Mouse (Mus musculus) liver, embryonic 12.5 days (tissue): Measurements from ENCODE around the gene Slc22a4. TPM values are rescaled to one million over a fixed set of nuclear protein-coding genes. Genes with fewer than 3 reads are reported as not detected.
"Not testable (repeated sequence)": the region's sequence is repeated elsewhere in the genome, so short reads cannot be mapped to it uniquely, and the experiment has no call there.

Experiments used
- ATAC-seq: fragments of 200-750 bp; cut with Nextera tagmentation; 2 replicates; pipeline ENCODE4 v1.8.0; 2017; ENCODE audit warnings: moderate number of reproducible peaks, mild to moderate bottlenecking, moderate library complexity
- H3K27ac ChIP-seq: fragments of 300-500 bp; sonication (generic); 2 replicates; pipeline ENCODE4 v1.5.1; 2016; ENCODE audit warnings: mild to moderate bottlenecking
- H3K27me3 ChIP-seq: fragments of 300-500 bp; sonication (generic); replicated peaks from 2 replicates; pipeline ENCODE4 v1.6.1; 2016; ENCODE audit warnings: mild to moderate bottlenecking, moderate library complexity
- H3K36me3 ChIP-seq: fragments of 300-500 bp; sonication (generic); 2 replicates; pipeline ENCODE4 v1.6.1; 2016; ENCODE audit warnings: mild to moderate bottlenecking, moderate library complexity
- H3K4me1 ChIP-seq: fragments of 300-500 bp; sonication (generic); 2 replicates; pipeline ENCODE4 v1.6.1; 2016
- H3K4me2 ChIP-seq: fragments of 300-500 bp; sonication (generic); 2 replicates; pipeline ENCODE4 v1.6.1; 2016; ENCODE audit warnings: mild to moderate bottlenecking, moderate library complexity
- H3K4me3 ChIP-seq: fragments of 300-500 bp; sonication (generic); 2 replicates; pipeline ENCODE4 v1.5.1; 2016; ENCODE audit warnings: mild to moderate bottlenecking, moderate library complexity
- H3K9ac ChIP-seq: fragments of 300-500 bp; sonication (generic); 2 replicates; pipeline ENCODE4 v1.6.1; 2016; ENCODE audit warnings: mild to moderate bottlenecking, moderate library complexity
- H3K9me3 ChIP-seq: fragments of 300-500 bp; sonication (generic); replicated peaks from 2 replicates; pipeline ENCODE4 v1.6.1; 2016; ENCODE audit warnings: mild to moderate bottlenecking, moderate library complexity
- WGBS: fragments of 180-500 bp; shearing (Covaris S2); methylation state at CpG from one replicate; pipeline ENCODE4 v1.1.7; 2016; ENCODE audit not compliant: insufficient replicate concordance; 5-methylcytosine and 5-hydroxymethylcytosine counted together
- polyA plus RNA-seq: library from polyadenylated mRNA; unstranded; fragments of >200 nt; fragmentation: Nextera tagmentation; extraction: Ambion mirVana; gene quantifications from 2 replicates; pipeline ENCODE4 v1.2.1, GENCODE M21; 2016

Gene Slc22a4
- polyA plus RNA-seq, 1 experiment from 2014 or later, result 42.0 TPM

- no peaks in the 10 kb centered on the region for H3K27me3 ChIP-seq
- H3K4me3 ChIP-seq, result no peak overlapping the region
- 44% methylated on average over 3 of the region's 3 CpGs for WGBS
- H3K4me2 ChIP-seq, result no peak overlapping the region
- H3K27ac ChIP-seq, result no peak overlapping the region
- H3K36me3 ChIP-seq, result no peaks in the 10 kb centered on the region
- H3K9ac ChIP-seq, result no peak overlapping the region
- no peak for ATAC-seq
- H3K9me3 ChIP-seq, result no peaks in the 10 kb centered on the region
- no peaks in the 10 kb centered on the region for H3K4me1 ChIP-seq
Observed at GRCm38 (mm10) chr11:53958984-53959383, 68.9 kb downstream of the Slc22a4 start.

- H3K36me3 ChIP-seq, H3K4me2 ChIP-seq, ATAC-seq, H3K9ac ChIP-seq, H3K9me3 ChIP-seq, H3K4me3 ChIP-seq, H3K4me1 ChIP-seq, H3K27me3 ChIP-seq, H3K27ac ChIP-seq: not testable (repeated sequence)
- WGBS, result 25% methylated on average over 4 of the region's 4 CpGs
Observed at GRCm38 (mm10) chr11:53958176-53958575, 69.7 kb downstream of the Slc22a4 start.

- WGBS, result 64% methylated on average over 1 of the region's 1 CpGs
- no peaks in the 10 kb centered on the region for H3K4me1 ChIP-seq
- H3K4me2 ChIP-seq, result no peak overlapping the region
- no peak overlapping the region for H3K9ac ChIP-seq
- ATAC-seq, result no peak
- H3K4me3 ChIP-seq, result no peak overlapping the region
- no peaks in the 10 kb centered on the region for H3K36me3 ChIP-seq
- no peaks in the 10 kb centered on the region for H3K27me3 ChIP-seq
- no peak overlapping the region for H3K27ac ChIP-seq
- H3K9me3 ChIP-seq, result no peaks in the 10 kb centered on the region
Observed at GRCm38 (mm10) chr11:53956636-53957035, 71.3 kb downstream of the Slc22a4 start.

- Histone ChIP-seq H3K4me2 (no peak overlapping the region), H3K4me3 (no peak overlapping the region), H3K4me1 (no peaks in the 10 kb centered on the region), H3K9me3 (no peaks in the 10 kb centered on the region), H3K36me3 (no peaks in the 10 kb centered on the region), H3K27ac (no peak overlapping the region), H3K9ac (no peak overlapping the region), H3K27me3 (no peaks in the 10 kb centered on the region)
- WGBS, result 81% methylated on average over 3 of the region's 3 CpGs
- ATAC-seq, result no peak
Observed at GRCm38 (mm10) chr11:53954653-53955052, 73.2 kb downstream of the Slc22a4 start.

GRCm38 (mm10) chr11:53950133-53950532 lies 77.8 kb downstream of the Slc22a4 start:
- not testable (repeated sequence) for H3K4me1 ChIP-seq, H3K36me3 ChIP-seq, H3K9me3 ChIP-seq, H3K27me3 ChIP-seq, H3K4me2 ChIP-seq, H3K4me3 ChIP-seq, H3K27ac ChIP-seq, H3K9ac ChIP-seq, ATAC-seq
- 100% methylated on average over 1 of the region's 3 CpGs for WGBS

Other genes with a start within 250 kb of the Slc22a4 start
- 0.30 and 0.83 TPM in 2 replicates for gene Gm12216, start 168.8 kb downstream of the Slc22a4 start, polyA plus RNA-seq
- gene Slc22a5, start 136.4 kb downstream of the Slc22a4 start, polyA plus RNA-seq, result 2.4 and 3.3 TPM in 2 replicates
- gene Slc22a21, start 47.8 kb downstream of the Slc22a4 start, polyA plus RNA-seq, result 1.4 and 1.7 TPM in 2 replicates
- gene Pdlim4, start 40.9 kb upstream of the Slc22a4 start, polyA plus RNA-seq, result 4.4 and 4.9 TPM in 2 replicates
- gene P4ha2, start 72.0 kb upstream of the Slc22a4 start, polyA plus RNA-seq, result 9.9 and 10.3 TPM in 2 replicates
- gene Csf2, start 221.6 kb upstream of the Slc22a4 start, polyA plus RNA-seq, result not detected in 2 replicates
- not detected in 2 replicates for gene Il3, start 239.2 kb upstream of the Slc22a4 start, polyA plus RNA-seq